ENCODE assay signal across 27 mouse cellular contexts in genomic region chr19:26881866-26882427, GRCm38 (mm10). TPM values are rescaled to one million over a fixed set of nuclear protein-coding genes. Genes with fewer than 3 reads are reported as not detected.
A peak's percentile ranks its signal among the peaks of the same experiment; 100 is the strongest.
DNase-seq lines count a peak whose midpoint lies in the region; ATAC-seq and TF ChIP-seq lines count a peak whose summit lies in the region.
"Had no signal": no experiment of that assay in that cellular context is flagged by ENCODE, and none has a peak within 500 bp of the region (broad histone marks: within the 10 kb centered on the region; RNA-seq: fewer than 3 reads in every experiment).

No protein-coding gene starts in this region.

- no peaks in the 10 kb centered on the region for H3K27me3 ChIP-seq in kidney, postnatal 0 days (ENCODE audit: insufficient read depth, low read length)
- no peaks in the 10 kb centered on the region for H3K27me3 ChIP-seq in lung, embryonic 15.5 days
- H3K27me3 ChIP-seq in hindbrain, embryonic 12.5 days, result no peaks in the 10 kb centered on the region; the same call in 1 of the 2 replicates
- H3K27me3 ChIP-seq: embryonic facial prominence, embryonic 15.5 days; forebrain, embryonic 15.5 days; heart, embryonic 12.5 days; limb, embryonic 12.5 days; neural tube, embryonic 15.5 days had no signal

- no peak overlapping the region for H3K4me3 ChIP-seq in kidney, postnatal 0 days (replicated peaks; ENCODE audit: low read depth, low read length)
- H3K4me3 ChIP-seq in lung, embryonic 15.5 days, result no peak overlapping the region
- H3K4me3 ChIP-seq in hindbrain, embryonic 12.5 days, result no peak overlapping the region
- H3K4me3 ChIP-seq: embryonic facial prominence, embryonic 15.5 days; forebrain, embryonic 15.5 days; heart, embryonic 12.5 days; limb, embryonic 12.5 days; myocyte; neural tube, embryonic 15.5 days had no signal

- H3K9ac ChIP-seq in kidney, postnatal 0 days (ENCODE audit: low read depth, low read length), result no peak overlapping the region
- H3K9ac ChIP-seq in lung, embryonic 15.5 days, result no peak overlapping the region
- no peak overlapping the region for H3K9ac ChIP-seq in hindbrain, embryonic 12.5 days
- H3K9ac ChIP-seq: embryonic facial prominence, embryonic 15.5 days; forebrain, embryonic 15.5 days; heart, embryonic 12.5 days; limb, embryonic 12.5 days; liver, postnatal 0 days; neural tube, embryonic 15.5 days had no signal

- peak; percentile 13 to 56 for DNase-seq in lung, adult 18-20 months
- DNase-seq in lung, postnatal 14 days, result no peak
- DNase-seq in kidney, postnatal 0 days (ENCODE audit: low spot score), result peak; percentile 68
- no peak for DNase-seq in thymus, postnatal 0 days (ENCODE audit: low spot score)
- DNase-seq in ovary, postnatal 10 days (ENCODE audit: low spot score), result no peak
- DNase-seq: adrenal gland, postnatal 25 days; cerebellum, adult 9-11 months; gastrocnemius, postnatal 10 days; heart, postnatal 10 days; layer of hippocampus, postnatal 36 days; liver, postnatal 0 days; thymus, adult 2 months had no signal

- H3K27ac ChIP-seq in kidney, postnatal 0 days, result no peak overlapping the region
- H3K27ac ChIP-seq in lung, embryonic 15.5 days, result peak overlapping the region; percentile 67
- H3K27ac ChIP-seq in hindbrain, embryonic 12.5 days, result no peak overlapping the region
- H3K27ac ChIP-seq: embryonic facial prominence, embryonic 15.5 days; forebrain, embryonic 15.5 days; limb, embryonic 12.5 days; neural tube, embryonic 15.5 days had no signal

- H3K4me1 ChIP-seq in kidney, postnatal 0 days (replicated peaks; ENCODE audit: insufficient read depth, low read length), result peaks cover 3% of the 10 kb centered on the region; the same call in 1 of the 2 replicates
- H3K4me1 ChIP-seq in lung, embryonic 15.5 days, result peaks cover 12% of the 10 kb centered on the region
- 0 out of 2 replicates have a peak, but pooled peaks cover 3% of the 10 kb centered on the region for H3K4me1 ChIP-seq in hindbrain, embryonic 12.5 days
- H3K4me1 ChIP-seq: embryonic facial prominence, embryonic 15.5 days; heart, embryonic 12.5 days had no signal

- no peak for TF ChIP-seq CTCF in kidney, postnatal 0 days (IDR thresholded peaks at IDR 0.05; ENCODE audit: low read depth)

- no peaks in the 10 kb centered on the region for H3K9me3 ChIP-seq in kidney, postnatal 0 days (replicated peaks; ENCODE audit: low read length)
- H3K9me3 ChIP-seq in lung, embryonic 15.5 days, result no peaks in the 10 kb centered on the region
- H3K9me3 ChIP-seq in hindbrain, embryonic 12.5 days (replicated peaks), result no peaks in the 10 kb centered on the region
- H3K9me3 ChIP-seq: embryonic facial prominence, embryonic 15.5 days; forebrain, embryonic 15.5 days; heart, embryonic 12.5 days; limb, embryonic 12.5 days; neural tube, embryonic 15.5 days had no signal

- WGBS in kidney, postnatal 0 days, result 45% methylated on average over 10 of the region's 10 CpGs
- 70% methylated on average over 10 of the region's 10 CpGs for WGBS in lung, embryonic 15.5 days
- WGBS in hindbrain, embryonic 12.5 days, result 84% methylated on average over 10 of the region's 10 CpGs

- no peak; the same call in 1 of the 2 replicates for ATAC-seq in kidney, postnatal 0 days (replicated peaks; ENCODE audit: low FRiP score, low read depth)
- ATAC-seq in lung, embryonic 15.5 days (ENCODE audit: borderline replicate concordance, extremely low read depth, low FRiP score, low TSS enrichment), result peak; percentile 28; the same call in 1 of the 2 replicates
- ATAC-seq in hindbrain, embryonic 12.5 days (ENCODE audit: low FRiP score), result no peak
- ATAC-seq: forebrain, embryonic 15.5 days; intestine, postnatal 0 days; liver, postnatal 0 days; midbrain, embryonic 16.5 days had no signal

- H3K36me3 ChIP-seq in kidney, postnatal 0 days (ENCODE audit: insufficient read depth, low read length), result no peaks in the 10 kb centered on the region
- H3K36me3 ChIP-seq in lung, embryonic 15.5 days, result no peaks in the 10 kb centered on the region
- H3K36me3 ChIP-seq in hindbrain, embryonic 12.5 days, result no peaks in the 10 kb centered on the region
- H3K36me3 ChIP-seq: embryonic facial prominence, embryonic 15.5 days; forebrain, embryonic 15.5 days; heart, embryonic 12.5 days; limb, embryonic 12.5 days; neural tube, embryonic 15.5 days had no signal

- no peak overlapping the region for H3K4me2 ChIP-seq in kidney, postnatal 0 days (ENCODE audit: low read length)
- H3K4me2 ChIP-seq in lung, embryonic 15.5 days, result no peak overlapping the region
- H3K4me2 ChIP-seq in hindbrain, embryonic 12.5 days (replicated peaks), result no peak overlapping the region
- H3K4me2 ChIP-seq: embryonic facial prominence, embryonic 15.5 days; forebrain, embryonic 15.5 days; heart, embryonic 12.5 days; limb, embryonic 12.5 days; liver, embryonic 11.5 days; neural tube, embryonic 15.5 days had no signal

RNA-seq across cellular contexts. Expression of gene Gm815, which starts 3.7 kb away (rescaled TPM):
- 0.18 and 0.29 TPM in 2 replicates for polyA plus RNA-seq in kidney, postnatal 0 days (2015; fragmentation: Nextera tagmentation; extraction: Ambion mirVana)
- not detected in 2 replicates for polyA plus RNA-seq in lung, embryonic 15.5 days (2015; fragmentation: Nextera tagmentation; extraction: Ambion mirVana)
- not detected in 2 replicates for polyA plus RNA-seq in thymus, postnatal 0 days (2015; fragmentation: Nextera tagmentation; extraction: Ambion mirVana)
- polyA plus RNA-seq in hindbrain, embryonic 12.5 days (2016; fragmentation: Nextera tagmentation; extraction: Ambion mirVana), result not detected in 2 replicates
- polyA plus RNA-seq: embryonic facial prominence, embryonic 15.5 days; forebrain, embryonic 15.5 days; heart, embryonic 12.5 days; hindbrain, embryonic 11.5 days; intestine, postnatal 0 days; limb, embryonic 12.5 days; liver, embryonic 11.5 days; liver, postnatal 0 days; midbrain, embryonic 16.5 days; myocyte; neural tube, embryonic 15.5 days; small intestine, adult 2 months; stomach, embryonic 16.5 days; thymus, adult 2 months; urinary bladder, adult 2 months had no signal

Comparison
In these comparisons a context has a peak if more than half of its experiments do, and no peak if none do; other contexts are left out.
1. DNase-seq: peak in lung, adult 18-20 months (2 of 2) and kidney, postnatal 0 days (single experiment); none in lung, postnatal 14 days (single experiment), thymus, postnatal 0 days (single experiment) and ovary, postnatal 10 days (single experiment).